Mouse (Mus musculus): ENCODE results near the gene Tor1aip1.

Tor1aip1 gene

DNA sequence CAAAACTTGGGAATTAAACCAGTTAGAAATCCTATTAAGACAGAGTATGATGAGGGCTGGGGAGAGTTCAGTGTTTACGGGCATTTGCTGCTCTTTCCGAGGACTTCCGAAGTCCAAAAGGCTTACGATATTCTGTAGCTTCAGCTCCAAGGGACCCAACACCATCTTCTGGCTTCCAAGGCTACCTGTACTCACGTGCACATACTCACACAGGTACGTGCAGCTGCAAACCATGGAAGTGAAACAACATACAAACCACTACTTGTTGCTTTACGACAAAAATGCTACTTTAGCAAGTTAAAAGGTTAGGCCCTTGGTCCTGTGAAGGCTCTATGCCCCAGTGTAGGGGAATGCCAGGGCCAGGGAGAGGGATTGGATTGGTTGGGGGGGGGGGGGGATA lies 2.4 kb downstream of the Tor1aip1 start:
- DNase-seq (ENCODE audit: low spot score) = no peak

DNA sequence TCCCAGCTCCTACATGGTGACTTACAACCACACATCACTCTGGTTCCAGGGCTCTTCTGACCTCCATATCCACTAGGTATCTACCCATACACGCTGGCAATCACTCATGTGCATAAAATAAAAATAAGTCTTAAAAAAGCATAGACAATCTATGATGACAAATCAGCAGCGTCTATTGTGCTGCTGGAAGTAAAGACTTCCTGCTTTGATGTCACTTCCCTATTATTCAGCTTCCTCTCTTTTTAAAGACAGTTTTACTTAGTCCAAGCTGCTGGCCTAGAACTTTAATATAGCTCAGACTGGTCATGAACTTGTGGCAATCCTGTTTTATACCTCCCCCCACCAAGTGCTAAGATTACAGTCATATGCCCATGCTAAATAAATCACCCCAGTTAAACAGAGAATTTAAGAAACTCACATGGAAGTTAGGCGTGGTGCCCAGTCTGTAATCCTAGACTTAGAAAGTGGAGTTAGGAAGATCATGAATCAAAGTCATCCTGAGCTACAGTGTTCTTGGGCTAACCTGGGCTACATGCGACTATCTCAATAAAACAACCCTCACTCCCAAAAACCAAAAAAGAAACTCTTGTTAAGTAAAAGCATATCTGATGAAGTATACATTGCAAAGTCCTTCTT lies 7.8 kb downstream of the Tor1aip1 start:
- DNase-seq (ENCODE audit: low spot score) = no peak

DNA sequence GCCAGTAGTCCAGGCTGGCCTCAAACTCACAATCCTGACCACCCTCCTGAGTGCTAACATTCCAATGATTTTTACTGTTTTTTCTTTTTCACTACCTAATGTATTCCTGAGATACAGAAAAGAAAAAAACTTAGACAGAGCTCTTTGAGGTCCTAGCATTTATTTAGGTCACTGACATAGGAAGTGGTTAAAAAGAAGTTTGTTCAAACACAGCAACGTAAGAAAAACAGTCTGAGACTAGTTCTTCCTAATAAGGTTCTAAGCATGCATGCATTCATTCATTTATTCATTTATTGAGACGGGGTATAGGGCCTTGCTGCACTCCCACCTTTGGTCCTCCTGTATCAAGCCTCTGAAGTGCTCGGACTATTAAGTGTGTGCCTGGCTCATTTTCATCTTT lies 8.4 kb downstream of the Tor1aip1 start:
- DNase-seq (ENCODE audit: low spot score) = no peak

DNA sequence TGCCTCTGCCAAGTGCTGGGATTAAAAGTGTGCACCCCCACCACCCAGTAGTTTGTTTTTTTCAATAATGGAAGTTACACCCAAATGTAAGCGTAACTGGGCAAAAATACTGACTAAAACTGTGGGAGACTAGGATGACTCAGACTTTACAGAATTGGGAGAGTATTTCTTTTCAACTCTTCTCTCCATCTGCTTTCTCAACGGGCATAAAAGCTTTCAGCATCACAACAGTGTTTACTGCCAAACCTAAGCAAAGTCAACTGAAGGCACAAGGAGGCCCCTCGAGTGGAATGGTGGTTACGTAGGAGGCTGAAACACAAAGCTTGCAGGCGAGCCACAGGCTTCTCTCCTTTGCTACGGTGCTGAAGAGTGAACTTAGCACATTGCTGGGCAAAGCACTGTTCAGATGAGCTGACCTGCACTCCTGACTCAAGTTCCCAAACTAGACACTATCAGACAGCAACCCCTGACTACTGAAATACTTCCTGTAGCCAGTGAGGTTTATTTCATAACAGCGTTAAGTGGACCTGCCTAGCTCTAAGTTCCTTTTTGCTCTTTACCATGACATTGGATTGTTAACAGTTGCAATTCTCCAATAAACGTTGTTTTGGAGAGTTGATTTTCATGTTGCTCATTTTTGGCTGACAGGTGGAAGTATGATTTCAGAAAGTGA lies 11.3 kb downstream of the Tor1aip1 start:
- no peak for DNase-seq (ENCODE audit: low spot score)

DNA sequence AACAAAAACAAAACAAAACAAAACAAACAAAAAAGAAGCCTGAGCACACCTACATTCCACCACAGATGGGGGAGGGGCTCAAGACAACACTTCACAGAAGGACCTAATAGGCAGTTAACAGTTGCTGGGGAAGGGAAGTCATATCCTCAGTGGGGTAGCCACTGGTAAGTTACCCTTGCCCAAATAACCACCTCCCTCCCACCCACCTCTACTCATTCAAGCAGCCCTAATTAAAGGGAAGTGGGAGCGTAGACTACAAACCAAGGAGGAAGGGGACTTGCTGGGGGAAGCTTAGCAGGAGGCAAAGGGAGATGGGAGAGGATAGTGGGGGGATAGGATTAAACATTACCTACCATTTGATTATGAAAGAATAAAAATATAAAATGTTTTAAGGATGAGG lies 15.9 kb downstream of the Tor1aip1 start:
- DNase-seq (ENCODE audit: low spot score) = no peak

DNA sequence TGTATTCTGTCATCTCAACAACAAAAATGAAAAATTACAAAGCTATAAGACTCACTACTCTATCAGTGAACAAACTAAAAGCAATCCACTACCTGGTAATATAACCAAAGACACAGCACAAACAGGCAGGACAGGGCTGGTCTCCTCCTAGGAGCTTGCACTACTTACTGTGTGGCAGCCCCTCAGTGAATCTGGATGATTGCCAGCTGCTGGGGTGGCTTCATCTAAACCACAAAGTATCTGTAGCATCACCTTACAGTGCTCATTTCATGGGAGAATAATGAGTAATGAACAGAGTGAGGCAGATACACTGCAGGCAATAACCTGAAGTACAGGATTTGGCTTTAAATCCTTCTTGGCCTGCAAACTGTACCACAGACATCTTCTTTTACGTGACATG lies 16.5 kb downstream of the Tor1aip1 start:
- no peak for DNase-seq (ENCODE audit: low spot score)

DNA sequence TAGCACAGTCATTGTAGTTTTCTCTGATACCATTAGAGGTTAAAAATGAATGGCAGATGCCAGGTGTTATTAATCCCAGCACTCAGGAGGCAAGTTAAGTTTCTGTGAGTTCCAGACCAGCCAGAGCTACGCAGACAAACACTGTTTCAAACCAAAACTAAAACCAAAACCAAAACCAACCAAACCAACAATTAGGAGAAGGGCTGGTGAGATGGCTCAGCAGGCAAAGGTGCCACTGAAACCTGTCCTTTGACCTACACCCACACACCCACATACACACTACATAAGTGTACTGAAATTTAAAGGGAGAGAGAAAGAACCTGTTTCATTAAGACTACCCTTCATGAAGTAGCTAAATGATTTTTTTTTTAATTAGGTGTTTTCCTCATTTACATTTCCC lies 27.3 kb downstream of the Tor1aip1 start:
- no peak for DNase-seq (ENCODE audit: low spot score)

DNA sequence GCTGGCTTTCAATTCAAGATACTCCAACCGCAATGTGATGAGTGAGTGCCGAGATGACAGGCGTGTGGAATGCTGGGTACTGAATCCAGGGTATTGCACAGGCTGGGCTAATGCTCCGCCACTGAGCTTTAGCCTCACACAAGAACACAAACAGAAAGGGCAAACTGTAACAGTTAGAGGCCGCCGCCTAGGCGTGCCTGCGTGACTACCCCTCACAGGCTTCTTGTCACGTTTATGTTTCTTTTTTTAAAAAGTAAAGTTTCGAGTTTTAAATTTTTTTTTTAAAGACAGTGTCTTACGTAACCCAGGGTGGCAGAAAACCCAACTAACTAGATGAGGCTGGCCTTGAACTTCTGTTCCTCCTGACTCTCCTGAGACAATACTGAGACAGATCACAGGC lies 30.4 kb downstream of the Tor1aip1 start:
- no peak for DNase-seq (ENCODE audit: low spot score)

DNA sequence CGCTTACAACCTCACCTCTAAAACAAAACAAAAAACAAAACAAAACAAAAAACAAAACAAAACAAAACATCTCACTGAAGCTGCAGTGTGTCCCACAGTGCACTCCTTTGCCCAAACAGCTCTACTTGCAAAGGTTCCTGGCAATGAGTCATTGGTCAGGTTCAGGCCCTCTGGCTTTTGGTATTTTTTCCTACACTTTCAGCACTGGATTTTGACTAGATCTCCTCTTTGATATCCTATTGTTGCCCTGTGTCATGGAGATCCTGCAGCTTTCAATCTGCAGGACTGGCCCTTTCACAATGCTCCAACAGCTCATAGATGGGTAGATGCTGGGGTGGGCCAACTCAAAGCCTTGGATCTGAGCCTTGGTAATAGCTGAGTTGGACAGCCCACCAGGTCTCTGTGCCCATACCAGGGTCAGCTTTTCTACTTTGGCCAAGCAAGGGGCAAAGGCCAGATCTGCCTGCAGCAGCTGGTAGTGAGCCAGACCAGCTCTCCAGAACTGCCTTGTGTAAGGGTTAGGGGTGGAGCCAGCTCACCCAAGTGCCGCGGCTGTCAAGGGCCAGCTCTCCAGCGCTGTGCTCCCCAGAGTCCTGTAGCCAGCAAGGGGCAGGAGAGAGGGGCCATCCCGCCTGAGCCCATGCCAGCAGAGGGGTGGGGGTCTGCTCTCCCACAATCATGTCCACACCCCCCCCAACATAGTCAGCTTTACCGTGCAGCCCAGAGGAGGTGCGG lies 32.9 kb downstream of the Tor1aip1 start:
- peak; percentile 53 for DNase-seq (ENCODE audit: low spot score)

DNA sequence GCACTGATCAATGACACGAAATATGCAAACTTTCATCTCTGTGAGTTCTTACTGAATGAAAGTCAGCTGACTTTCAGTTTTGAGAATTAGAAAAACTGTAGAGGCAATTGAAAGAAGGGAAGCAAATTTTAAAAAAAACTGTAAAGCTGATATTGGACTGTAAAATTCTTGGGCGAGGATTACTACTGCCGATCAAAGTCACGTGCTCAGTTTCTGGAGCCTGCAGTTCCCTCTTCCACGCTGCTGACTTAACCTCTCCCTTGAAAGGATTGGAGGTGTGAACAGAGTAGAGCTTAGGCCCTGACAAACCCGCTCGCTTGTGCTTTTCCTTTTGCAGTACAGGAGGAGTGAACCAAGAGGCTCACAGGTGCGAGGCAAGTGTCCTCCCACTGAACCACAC lies 33.9 kb downstream of the Tor1aip1 start:
- DNase-seq (ENCODE audit: low spot score) = no peak

DNA sequence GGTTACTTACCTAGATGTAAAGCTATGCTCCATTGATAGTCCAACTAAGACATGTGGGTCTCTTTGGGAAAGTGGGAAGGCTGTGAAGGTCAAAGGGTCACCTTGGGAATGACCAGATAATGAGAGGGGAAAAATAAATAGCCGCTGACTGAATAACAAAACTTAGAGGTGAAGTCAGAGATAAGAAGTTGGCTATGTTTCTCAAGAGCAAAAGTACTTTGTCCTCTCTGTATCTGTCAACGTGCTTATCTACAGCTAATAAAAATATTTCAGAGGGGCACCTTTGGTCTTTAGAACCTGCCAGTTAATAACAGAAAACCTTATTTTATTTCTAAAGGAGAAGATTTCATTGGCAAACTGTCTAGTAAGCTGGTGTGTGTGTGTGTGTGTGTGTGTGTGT lies 40.7 kb downstream of the Tor1aip1 start:
- no peak for DNase-seq (ENCODE audit: low spot score)

DNA sequence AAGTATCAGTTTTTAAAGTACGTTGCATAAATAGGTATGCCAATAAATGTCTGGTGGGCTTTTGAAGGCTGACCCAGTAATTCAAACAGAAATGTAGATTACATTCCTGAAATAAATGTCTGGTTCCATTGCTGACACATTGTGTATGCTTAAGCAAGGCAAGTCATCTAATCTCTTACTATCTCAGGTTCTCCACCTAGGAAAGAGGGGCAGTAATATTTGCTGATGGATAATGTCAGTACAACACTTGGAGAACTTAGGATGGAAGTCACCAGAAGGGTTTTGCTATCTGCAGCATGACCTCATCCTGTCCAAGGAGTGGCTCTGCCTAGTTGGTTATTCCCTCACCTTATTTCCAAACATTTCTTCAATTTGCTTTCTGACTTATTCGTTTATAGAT lies 41.8 kb downstream of the Tor1aip1 start:
- no peak for DNase-seq (ENCODE audit: low spot score)

DNA sequence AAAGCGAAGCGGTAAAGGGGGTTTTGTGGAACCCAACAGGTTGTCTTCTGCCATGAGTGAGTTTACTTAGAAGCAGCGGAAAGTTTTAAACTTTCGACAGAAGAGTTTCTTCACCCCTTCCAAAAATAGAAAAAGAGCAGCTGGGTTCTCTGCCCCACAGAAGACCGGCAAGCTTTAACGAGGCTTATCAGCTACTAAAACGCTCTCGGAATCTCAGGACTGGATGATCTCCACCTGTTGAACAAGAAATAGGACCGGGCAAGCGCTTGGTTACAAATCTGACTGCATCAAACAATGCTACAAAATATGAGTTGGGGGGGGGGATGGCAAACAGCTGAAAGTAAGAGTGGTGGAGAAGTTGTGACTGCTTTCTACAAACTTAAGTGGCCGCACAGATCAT lies 45.9 kb downstream of the Tor1aip1 start:
- no peak for DNase-seq (ENCODE audit: low spot score)

DNA sequence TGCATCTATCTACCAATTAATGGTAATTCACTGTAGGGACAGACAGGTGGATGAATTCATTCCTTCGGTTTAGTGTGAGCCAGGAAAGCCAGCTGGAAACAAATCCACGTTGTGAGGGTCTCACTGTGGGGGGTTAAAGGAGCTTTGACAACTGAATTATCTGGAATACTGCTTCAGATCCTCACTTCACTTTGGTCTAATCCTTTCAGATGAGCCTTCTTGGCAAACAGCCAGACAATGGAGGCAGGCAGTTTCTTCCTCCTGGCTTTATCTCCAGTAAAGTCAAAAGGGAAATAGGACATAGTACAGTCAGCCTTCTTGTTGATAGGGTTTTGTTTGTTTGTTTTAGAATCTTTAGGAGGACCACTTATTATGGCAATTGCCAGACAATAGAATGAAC lies 46.9 kb downstream of the Tor1aip1 start:
- no peak for DNase-seq (ENCODE audit: low spot score)

DNA sequence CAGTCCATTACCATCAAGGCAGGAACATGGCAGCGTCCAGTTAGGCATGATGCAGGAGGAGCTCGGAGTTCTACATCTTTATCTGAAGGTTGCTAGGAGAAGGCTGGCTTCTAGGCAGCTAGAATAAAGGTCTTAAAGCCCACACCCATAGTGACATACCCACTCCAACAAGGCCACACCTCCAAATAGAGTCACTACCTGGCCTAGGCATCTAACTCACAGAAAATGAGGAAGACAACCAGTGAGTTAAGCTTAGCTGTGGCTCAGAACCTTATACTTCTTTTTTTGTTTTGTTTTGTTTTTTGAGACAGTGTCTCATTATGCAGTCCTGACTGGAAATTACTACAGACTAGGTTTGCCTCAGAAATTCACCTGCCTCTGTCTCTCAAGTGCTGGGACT lies 48.7 kb downstream of the Tor1aip1 start:
- no peak for DNase-seq (ENCODE audit: low spot score)

DNA sequence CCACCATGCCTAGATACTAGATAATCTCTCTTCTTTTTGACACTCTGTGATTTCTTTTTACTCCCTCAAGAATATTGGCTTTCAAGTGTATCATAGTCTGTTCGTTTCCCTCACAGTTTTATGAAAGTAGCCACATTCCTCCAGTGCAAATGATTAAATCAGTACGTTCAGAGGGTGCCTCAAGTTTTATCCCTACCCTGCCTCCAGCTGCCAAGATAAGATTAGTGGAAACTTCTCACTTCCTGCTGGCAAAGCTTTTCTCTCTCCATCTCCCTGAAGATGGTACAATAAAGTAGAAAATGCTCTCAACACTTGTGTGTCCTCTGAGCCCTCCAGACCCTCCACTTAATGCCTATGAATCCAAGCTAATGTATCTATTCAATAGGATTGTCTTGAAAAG lies 61.3 kb downstream of the Tor1aip1 start:
- no peak for DNase-seq (ENCODE audit: low spot score)

DNA sequence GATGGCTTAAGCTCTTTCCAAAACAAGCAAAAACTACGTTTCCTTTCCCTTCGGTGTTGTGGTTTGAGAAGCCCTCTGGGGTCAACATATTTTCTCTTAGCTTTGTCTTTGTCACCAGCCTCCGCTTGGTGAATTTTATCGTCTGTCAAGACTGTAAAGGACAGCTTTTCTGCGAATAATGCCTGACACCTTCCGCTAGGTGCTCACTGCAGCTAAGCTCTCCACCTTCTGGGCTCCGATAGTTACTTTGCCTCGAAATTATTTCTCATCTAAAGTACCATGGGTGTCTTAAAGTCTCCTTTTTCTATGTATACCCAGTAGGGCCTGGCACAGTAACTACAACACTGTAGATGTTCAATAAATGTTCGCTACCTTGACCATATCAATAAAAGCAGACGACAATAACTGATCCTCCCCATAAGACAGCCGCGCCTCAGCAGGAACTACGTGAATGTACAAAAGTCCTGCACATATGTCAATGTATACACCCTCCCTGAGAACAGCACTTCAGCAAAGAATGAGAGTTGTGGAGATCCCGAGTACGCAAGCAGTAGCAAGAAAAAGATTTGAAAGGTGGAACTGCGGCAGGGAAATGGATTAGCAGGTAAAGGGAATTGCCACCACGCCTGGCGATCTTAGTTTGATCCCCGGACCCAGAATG lies 62.4 kb downstream of the Tor1aip1 start:
- DNase-seq (ENCODE audit: low spot score) = peak; percentile 7

DNA sequence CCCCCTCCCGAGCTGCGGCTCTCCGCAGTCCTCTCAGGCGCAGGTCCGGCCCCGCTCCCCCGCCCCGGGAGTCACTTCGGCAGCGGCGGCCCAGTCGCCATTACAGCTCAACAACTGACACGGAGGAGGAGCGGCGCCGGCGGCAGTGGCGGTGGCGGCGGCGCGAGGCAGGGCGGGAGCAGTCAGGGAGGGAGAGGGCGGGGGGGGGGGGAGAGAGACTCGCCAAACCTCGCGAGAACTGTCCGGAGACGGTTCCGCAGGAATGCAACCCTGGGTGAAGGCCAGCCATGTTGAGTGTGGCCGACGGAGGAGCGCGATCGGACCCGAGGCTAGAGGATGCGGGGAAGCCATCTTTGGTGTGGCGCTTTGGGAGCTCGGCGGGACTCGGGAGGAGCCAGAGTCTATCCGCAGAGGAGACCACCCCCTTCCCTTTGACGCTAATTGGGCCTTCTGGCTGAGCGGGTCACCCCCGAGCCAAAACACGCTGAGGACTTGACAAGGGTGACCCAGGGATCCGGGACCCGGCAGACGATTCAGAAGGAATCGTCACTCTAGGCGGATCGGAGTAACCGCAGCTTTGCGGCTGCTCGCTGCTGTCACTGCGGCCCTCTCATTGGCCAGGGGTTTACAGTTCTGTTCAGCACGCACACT lies 63.1 kb downstream of the Tor1aip1 start, which contains the start of gene Cep350:
Cep350 (minus strand) TSS at position 188 of the 651 bp plus-strand sequence.
- peak; percentile 98 for DNase-seq (ENCODE audit: low spot score)

DNA sequence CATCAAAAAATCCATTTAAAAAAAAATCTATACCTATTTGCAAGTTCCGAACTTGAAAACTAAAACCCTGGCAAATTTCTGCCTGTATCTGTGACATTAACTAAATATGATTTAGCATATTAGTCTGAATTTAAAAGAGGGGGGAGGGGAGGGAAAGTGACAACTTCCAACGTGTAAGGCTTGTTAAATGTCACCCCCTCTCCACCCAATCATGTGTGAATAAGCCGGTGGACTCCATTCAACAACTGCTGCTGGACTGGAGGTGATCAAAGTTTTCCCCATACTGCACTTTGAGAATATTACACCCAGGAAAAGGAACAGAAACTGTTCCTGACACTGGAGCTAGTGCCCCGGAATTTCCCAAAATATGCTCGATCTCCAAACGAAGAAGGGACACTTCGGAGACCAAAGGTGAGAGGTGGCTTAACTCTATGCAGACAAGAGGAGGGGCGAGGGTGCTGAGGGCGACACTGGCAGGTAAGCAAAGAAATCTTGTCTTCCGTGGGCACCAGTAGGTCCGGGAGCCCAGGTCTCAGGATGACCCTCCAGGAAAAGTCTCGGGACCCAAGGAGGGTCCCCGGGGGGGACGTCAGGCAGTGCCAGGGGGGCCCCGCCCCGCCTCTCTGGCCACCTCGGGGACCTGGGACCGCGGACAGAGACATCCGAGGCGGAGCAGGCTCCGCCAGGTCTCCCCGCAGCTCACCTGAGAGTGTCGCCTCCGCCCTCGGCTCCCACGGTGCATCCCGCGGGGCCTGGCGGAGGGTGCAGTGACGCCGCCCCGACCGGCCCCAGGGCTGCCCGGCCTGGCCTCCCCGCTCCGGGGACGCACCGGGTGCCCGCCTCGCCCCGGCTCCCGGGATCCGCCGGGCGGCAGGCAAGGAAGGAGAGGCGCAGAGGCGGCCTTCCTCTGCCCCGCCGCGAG lies 63.9 kb downstream of the Tor1aip1 start:
- DNase-seq (ENCODE audit: low spot score) = peak; percentile 10
